Mouse (Mus musculus) ES-Bruce4 (cell line): ENCODE data around the gene Arl8b. TPM values are rescaled to one million over a fixed set of nuclear protein-coding genes. Genes with fewer than 3 reads are reported as not detected.

Experiments
- H3K27ac ChIP-seq: 2 replicates; pipeline ENCODE4 v1.5.1; 2012; ENCODE audit warnings: low read length, inconsistent platforms; ENCODE audit not compliant: insufficient read depth
- H3K27me3 ChIP-seq: 2 replicates; pipeline ENCODE4 v1.6.1; 2012; ENCODE audit warnings: mild to moderate bottlenecking, low read length, inconsistent platforms; ENCODE audit not compliant: control insufficient read depth, poor library complexity, insufficient read depth, severe bottlenecking
- H3K36me3 ChIP-seq: 2 replicates; pipeline ENCODE4 v1.6.1; 2012; ENCODE audit warnings: inconsistent platforms, mild to moderate bottlenecking, low read length, moderate library complexity; ENCODE audit not compliant: control insufficient read depth, poor library complexity, insufficient read depth, severe bottlenecking
- H3K4me1 ChIP-seq: one replicate; pipeline ENCODE4 v1.8.1; 2011; ENCODE audit warnings: low read length; ENCODE audit not compliant: control insufficient read depth, insufficient read depth
- H3K4me3 ChIP-seq: 2 replicates; pipeline ENCODE4 v1.5.1; 2011; ENCODE audit warnings: low read depth, mild to moderate bottlenecking, low read length
- H3K9ac ChIP-seq: 2 replicates; pipeline ENCODE4 v1.6.1; 2012; ENCODE audit warnings: low read depth, mild to moderate bottlenecking, inconsistent platforms; ENCODE audit not compliant: poor library complexity, severe bottlenecking
- H3K9me3 ChIP-seq: replicated peaks from 2 replicates; pipeline ENCODE4 v1.6.1; 2012; ENCODE audit warnings: mild to moderate bottlenecking, low read length, inconsistent platforms; ENCODE audit not compliant: control insufficient read depth, poor library complexity, insufficient read depth, severe bottlenecking
- CTCF ChIP-seq: IDR thresholded peaks from one replicate; pipeline ENCODE4 v1.8.1; 2011; ENCODE audit warnings: low read depth, low read length
- EP300 ChIP-seq: IDR thresholded peaks from 2 replicates; pipeline ENCODE4 v1.6.1; 2011; ENCODE audit warnings: low read depth, low read length; ENCODE audit not compliant: insufficient read depth
- POLR2A ChIP-seq: IDR thresholded peaks from one replicate; pipeline ENCODE4 v1.8.1; 2011; ENCODE audit warnings: low read length; ENCODE audit not compliant: insufficient read depth
- polyA plus RNA-seq: library from polyadenylated mRNA; stranded (reverse); fragments of >200 nt; gene quantifications from 2 replicates; pipeline ENCODE4 v1.2.4, GENCODE M21; 2011; ENCODE audit warnings: low read depth; ENCODE audit not compliant: missing spikeins, insufficient read depth, insufficient read length

Arl8b gene
- polyA plus RNA-seq, 1 experiment: 82.9 TPM

DNA sequence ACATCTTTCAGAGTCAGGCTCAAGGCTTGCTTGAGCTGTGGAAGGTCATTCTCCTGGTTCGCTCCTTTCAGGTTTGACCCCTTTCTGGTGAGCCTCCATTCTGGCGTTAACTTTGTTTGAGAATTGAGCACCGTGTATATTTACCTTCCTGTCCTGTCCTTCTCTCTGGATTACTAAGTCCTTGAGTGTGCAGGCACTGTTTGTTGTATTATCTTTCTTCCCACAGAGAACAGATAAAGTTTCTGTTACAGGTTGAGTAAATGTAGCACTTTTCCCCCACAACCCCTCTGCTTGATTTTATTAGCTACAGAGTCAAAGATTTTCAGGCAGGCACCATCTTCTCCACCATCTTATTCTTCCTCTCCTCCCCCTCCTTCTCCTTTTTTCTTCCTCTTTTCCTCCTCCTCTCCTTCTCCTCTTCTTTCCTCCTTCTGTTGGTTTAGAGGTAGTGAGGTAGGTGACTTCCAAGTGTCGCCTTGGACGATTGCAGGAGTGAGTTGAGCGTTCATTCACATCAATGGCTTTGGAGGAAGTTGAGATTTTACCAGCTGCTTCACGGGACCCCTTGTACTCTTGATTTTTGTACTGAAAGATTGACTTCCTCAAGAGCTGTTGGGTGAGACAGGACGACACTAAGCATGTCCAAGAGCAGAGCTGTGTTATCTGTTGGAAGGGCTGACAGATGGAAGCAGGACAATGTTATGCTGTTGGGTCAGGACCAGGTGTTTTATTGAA is 51.2 kb downstream of the Arl8b start:
- H3K9me3 ChIP-seq: no peaks in the 10 kb centered on the region
- H3K27me3 ChIP-seq: no peaks in the 10 kb centered on the region
- TF ChIP-seq EP300 (no peak), CTCF (no peak), POLR2A (no peak)
- no peak overlapping the region for H3K27ac ChIP-seq
- no peak overlapping the region for H3K9ac ChIP-seq
- H3K4me1 ChIP-seq: no peaks in the 10 kb centered on the region
- no peak overlapping the region for H3K4me3 ChIP-seq
- H3K36me3 ChIP-seq: peaks cover 2% of the 10 kb centered on the region

DNA sequence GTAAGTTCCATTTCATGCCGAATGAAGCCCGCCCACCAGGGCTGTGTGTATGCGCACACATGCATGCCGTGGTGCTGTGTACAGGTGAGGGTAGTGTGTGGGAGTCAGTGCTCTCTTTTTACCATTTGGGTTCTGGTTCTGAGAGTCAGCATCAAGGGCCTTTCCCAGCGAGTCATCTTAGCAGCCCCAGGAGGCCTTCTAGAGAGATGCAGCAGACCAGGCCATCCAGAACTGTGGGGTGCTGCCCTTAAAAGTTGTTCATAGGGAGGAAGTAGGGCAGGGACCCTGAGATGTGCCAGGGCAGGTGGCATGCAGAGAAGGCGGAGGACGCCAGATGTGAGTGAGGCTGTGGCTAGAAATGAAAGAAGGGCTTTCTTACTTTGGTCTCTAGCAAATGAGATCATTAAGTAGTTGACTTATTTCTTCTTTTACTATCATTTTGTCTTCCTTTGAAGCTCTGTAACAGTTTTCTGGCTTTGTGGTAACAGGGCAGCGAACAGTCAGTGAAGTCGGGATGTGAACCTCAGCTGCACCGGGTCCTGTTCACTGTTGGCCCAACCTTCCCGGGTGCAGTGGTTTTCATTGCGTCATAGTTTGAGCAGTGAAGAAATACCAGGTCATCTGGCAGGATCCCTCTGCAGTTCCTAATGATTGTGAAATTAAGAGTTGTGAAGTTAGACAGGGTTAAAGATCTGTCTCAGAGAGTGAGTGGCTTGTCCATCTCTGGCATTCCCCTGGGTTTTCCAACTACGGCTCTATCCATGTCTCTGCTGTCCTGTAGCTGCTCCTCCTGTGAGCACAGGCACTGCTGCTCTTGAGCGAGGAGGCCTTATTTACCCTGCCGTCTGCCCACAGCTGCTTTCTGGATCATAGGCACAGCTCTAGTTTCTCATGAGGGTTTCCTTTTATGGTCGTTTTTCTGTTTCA is 53.1 kb downstream of the Arl8b start:
- Histone ChIP-seq H3K36me3 (peaks cover 8% of the 10 kb centered on the region), H3K9me3 (no peaks in the 10 kb centered on the region)

DNA sequence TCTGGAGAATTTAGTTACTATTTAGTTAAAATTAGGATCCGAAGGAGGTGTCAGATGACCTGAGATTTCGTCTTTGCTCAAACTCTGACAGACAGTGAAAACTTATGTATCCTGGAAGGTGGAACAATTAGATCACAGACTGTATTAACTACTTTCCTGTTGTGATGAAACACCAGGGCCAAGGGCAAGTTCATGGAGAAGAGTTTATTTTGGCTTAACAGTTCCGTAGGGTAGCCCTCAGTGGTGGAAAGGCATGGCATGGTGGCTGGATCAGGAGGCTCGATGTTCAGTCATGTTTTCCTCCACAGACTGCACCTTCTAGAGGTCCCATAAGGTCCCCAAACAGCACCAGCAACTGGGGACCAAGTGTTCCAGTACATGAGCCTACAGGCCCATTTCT is 54.2 kb downstream of the Arl8b start:
- Histone ChIP-seq H3K27me3 (no peaks in the 10 kb centered on the region), H3K9me3 (no peaks in the 10 kb centered on the region), H3K36me3 (peaks cover 15% of the 10 kb centered on the region), H3K4me1 (no peaks in the 10 kb centered on the region), H3K9ac (no peak overlapping the region), H3K27ac (no peak overlapping the region), H3K4me3 (no peak overlapping the region)
- no peak for TF ChIP-seq POLR2A
- TF ChIP-seq CTCF: no peak
- TF ChIP-seq EP300: no peak

More for the DNA sequence above, 53.1 kb downstream of the Arl8b start:
- H3K9ac ChIP-seq: no peak overlapping the region
- no peaks in the 10 kb centered on the region for H3K27me3 ChIP-seq
- no peaks in the 10 kb centered on the region for H3K4me1 ChIP-seq
- H3K27ac ChIP-seq: no peak overlapping the region
- no peak overlapping the region for H3K4me3 ChIP-seq
- TF ChIP-seq CTCF (no peak), EP300 (no peak), POLR2A (no peak)

DNA sequence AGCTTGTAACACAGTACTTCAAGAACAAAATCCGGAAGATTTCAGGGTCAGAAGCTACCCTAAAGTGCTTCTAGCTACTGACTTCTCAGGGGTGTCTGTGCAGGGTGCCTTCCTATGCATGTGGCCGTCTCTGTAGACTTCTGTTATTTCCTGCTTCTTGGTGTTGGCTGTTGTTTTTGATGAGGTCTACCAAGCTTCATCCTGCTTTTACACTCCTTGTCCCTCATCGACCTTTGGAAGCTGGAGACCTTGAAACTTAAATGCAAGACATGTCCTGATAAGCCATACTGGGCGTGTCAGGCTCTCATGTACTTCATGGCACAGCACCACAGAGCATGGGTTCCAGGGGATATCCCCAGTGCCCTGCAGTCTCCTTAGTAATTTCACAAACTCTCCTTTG is 55.1 kb downstream of the Arl8b start:
- peaks cover 23% of the 10 kb centered on the region for H3K36me3 ChIP-seq
- H3K9me3 ChIP-seq: no peaks in the 10 kb centered on the region
- H3K9ac ChIP-seq: no peak overlapping the region
- TF ChIP-seq POLR2A (no peak), EP300 (no peak), CTCF (no peak)
- H3K4me3 ChIP-seq: no peak overlapping the region
- no peaks in the 10 kb centered on the region for H3K27me3 ChIP-seq
- H3K4me1 ChIP-seq: no peaks in the 10 kb centered on the region
- no peak overlapping the region for H3K27ac ChIP-seq

DNA sequence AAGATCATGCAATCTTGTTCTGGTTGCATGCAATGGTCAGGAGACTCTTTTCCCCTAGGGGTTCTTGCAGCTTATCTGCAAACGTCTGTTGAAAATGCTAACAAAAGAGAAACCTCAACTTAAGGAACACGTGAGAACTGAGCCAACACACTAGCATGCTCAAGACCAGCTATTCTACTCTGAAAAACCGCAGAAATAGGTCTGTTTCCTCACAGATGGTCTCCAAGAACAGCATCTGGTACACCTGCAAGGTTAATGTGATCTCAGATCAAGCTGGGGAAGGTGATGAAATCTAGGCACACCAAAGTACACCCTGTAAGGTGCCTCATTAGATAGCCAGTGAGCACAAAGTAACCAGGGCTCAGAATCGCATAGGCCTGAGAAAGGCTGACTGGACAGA is 56.5 kb downstream of the Arl8b start:
- no peak overlapping the region for H3K27ac ChIP-seq
- H3K36me3 ChIP-seq: peaks cover 32% of the 10 kb centered on the region
- TF ChIP-seq CTCF: no peak
- TF ChIP-seq EP300: no peak
- TF ChIP-seq POLR2A: no peak
- H3K27me3 ChIP-seq: no peaks in the 10 kb centered on the region
- H3K9me3 ChIP-seq: no peaks in the 10 kb centered on the region
- no peak overlapping the region for H3K4me3 ChIP-seq
- no peaks in the 10 kb centered on the region for H3K4me1 ChIP-seq
- H3K9ac ChIP-seq: no peak overlapping the region
